Mouse (Mus musculus) c-Kit-positive CD71-positive TER-119-positive erythroid progenitor cells, embryonic 14.5 days (primary cell): Measurements from ENCODE around the gene Zfp804b.
"Not testable (repeated sequence)": the region's sequence is repeated elsewhere in the genome, so short reads cannot be mapped to it uniquely, and the experiment has no call there.

Experiments used
- DNase-seq: peaks from one replicate; pipeline ENCODE4 v3.0.0-alpha.2; 2013; ENCODE audit warnings: low spot score

Zfp804b gene

GRCm38 (mm10) chr5:7344145-7345010, at the start of gene Zfp804b:
Gene Zfp804b, minus strand, starts transcription at chr5:7344756.
- no peak for DNase-seq

- not testable (repeated sequence) for DNase-seq
These were observed 20.1 kb upstream of the Zfp804b start for GRCm38 (mm10) chr5:7364616-7365015.

- no peak for DNase-seq
These were observed 444 bp upstream of the Zfp804b start for GRCm38 (mm10) chr5:7345011-7345389.

- DNase-seq = no peak
These were observed 19.0 kb downstream of the Zfp804b start for GRCm38 (mm10) chr5:7325594-7325993.

GRCm38 (mm10) chr5:7303819-7304218, 40.7 kb downstream of the Zfp804b start, which contains the start of gene Tex47:
Gene Tex47, plus strand, starts transcription at chr5:7304119.
- no peak for DNase-seq

- DNase-seq = no peak
These were observed 41.6 kb downstream of the Zfp804b start for GRCm38 (mm10) chr5:7302969-7303368.

GRCm38 (mm10) chr5:7284336-7284735, 60.2 kb downstream of the Zfp804b start:
- DNase-seq = no peak

GRCm38 (mm10) chr5:7276659-7277455, 67.7 kb downstream of the Zfp804b start:
- DNase-seq = no peak

GRCm38 (mm10) chr5:7177589-7177988, 167.0 kb downstream of the Zfp804b start:
- no peak for DNase-seq

GRCm38 (mm10) chr5:7139658-7140057, 204.9 kb downstream of the Zfp804b start:
- no peak for DNase-seq

GRCm38 (mm10) chr5:7102387-7102786, 242.2 kb downstream of the Zfp804b start:
- DNase-seq = no peak

GRCm38 (mm10) chr5:7073936-7074631, 270.5 kb downstream of the Zfp804b start:
- no peak for DNase-seq

- DNase-seq = no peak
These were observed 337.1 kb downstream of the Zfp804b start for GRCm38 (mm10) chr5:7007468-7007867.

GRCm38 (mm10) chr5:6983993-6984392, 360.6 kb downstream of the Zfp804b start:
- no peak for DNase-seq

GRCm38 (mm10) chr5:6934837-6935236, 409.7 kb downstream of the Zfp804b start:
- DNase-seq = no peak

- no peak for DNase-seq
These were observed 433.3 kb downstream of the Zfp804b start for GRCm38 (mm10) chr5:6911290-6911689.

- no peak for DNase-seq
These were observed 463.2 kb downstream of the Zfp804b start for GRCm38 (mm10) chr5:6881396-6881795.

GRCm38 (mm10) chr5:6871566-6871965, 473.0 kb downstream of the Zfp804b start:
- no peak for DNase-seq

- DNase-seq = no peak
These were observed 473.6 kb downstream of the Zfp804b start for GRCm38 (mm10) chr5:6870970-6871369.

GRCm38 (mm10) chr5:6795396-6795795, 549.2 kb downstream of the Zfp804b start:
- no peak for DNase-seq

- DNase-seq = no peak
These were observed 575.1 kb downstream of the Zfp804b start for GRCm38 (mm10) chr5:6769357-6769892.
